Mouse (Mus musculus) kidney, postnatal 10 days (tissue): ENCODE measurements around the gene Sparcl1.

ENCODE experiments used
- DNase-seq: peaks from one replicate; pipeline ENCODE4 v3.0.0; 2021; ENCODE audit warnings: mixed read lengths

Sparcl1 gene

DNA sequence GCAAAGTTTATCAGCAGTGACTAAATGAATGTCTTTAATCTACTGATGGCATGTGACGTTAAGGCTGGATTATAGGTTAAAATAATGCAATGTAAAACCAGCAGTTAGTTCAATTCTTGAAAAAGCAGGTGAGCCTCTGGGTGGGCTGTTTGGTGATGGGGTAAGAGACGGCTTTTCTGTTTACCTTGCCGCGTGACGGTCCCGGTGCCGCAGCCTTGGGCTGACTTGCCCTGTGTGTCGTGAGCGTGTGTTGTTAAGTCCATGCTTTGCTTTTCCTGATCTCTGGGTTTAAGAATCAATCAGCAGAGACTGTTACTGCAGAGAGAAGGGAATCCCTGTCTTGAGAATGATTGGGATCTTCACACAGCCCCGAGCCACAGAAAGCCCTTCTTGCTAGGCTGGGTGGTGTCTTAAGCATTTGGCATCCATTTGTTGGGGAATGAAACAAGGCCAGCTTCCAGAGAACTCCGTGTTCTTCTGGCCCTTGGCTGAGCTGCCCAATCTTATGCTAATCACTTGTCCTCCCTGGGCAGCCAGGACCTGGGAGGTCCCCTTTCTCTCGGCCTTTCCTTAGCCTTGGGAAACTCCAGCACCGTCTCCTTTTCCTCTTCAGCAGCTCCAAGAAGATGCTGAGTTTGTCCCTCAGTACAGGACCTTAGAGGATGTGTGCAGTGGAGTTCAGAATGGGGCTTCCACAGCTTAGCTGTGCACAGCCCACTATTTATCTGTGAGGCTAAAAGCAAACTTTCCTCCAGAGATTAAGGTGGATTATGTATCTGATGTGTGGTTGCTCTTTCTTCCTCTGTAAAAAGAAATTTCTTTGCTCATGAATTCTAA, 51.4 kb downstream of the Sparcl1 start:
- no peak for DNase-seq

DNA sequence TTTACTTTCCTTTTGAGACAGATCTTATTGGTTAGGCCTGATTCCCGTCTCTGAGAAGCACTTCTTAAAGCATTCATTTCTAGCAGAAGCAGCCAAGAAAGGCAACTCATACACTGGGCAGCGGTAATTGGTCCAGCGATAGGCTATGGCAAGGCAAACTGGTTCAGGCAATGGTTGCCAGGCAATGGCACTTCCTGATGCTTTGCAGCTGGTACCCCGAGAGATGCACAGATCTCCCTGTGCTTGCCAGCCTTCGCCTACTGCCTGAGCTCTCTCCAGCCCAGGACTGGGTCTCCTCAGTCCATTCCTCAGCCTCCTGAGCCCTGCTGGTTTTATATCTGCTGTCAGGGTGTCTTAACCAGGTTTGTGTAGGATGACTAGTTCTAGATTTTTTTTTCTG, 53.1 kb downstream of the Sparcl1 start:
- no peak for DNase-seq

DNA sequence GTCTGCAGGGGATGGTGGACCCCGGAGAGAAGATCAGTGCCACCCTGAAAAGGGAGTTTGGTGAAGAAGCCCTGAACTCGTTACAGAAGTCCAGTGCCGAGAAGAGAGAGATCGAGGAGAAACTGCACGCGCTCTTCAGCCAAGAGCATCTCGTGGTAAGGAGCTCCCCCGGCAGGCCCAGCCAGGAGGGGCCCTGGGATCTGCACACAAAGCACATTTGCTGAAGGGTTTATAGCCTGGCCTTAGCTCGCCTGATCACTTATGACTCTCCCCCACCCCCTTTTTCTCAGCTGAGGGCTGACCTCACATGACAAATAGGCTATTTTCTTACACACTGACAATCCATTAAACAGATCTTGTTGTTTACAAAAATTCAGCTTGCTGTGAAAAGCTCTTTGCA, 53.9 kb downstream of the Sparcl1 start:
- DNase-seq = peak; percentile 43

DNA sequence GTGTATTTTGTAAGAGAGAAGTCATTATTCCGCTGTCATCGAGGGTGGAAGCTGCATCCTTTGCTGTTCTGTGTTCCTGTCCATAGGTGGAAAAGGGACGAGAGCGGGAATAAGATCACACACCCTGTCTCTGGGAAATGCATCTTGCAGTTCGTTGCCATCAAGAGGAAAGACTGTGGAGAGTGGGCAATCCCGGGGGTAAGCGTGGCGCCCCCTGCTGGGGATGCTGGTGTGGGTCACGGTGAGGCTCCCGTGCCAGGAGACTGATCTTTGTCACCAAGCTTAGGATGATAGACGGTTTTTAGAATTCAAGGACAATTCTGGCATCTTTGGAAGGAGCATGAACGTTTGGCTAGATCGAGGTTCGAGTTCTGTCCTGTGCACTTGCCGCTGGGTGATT, 55.5 kb downstream of the Sparcl1 start:
- peak; percentile 58 for DNase-seq

DNA sequence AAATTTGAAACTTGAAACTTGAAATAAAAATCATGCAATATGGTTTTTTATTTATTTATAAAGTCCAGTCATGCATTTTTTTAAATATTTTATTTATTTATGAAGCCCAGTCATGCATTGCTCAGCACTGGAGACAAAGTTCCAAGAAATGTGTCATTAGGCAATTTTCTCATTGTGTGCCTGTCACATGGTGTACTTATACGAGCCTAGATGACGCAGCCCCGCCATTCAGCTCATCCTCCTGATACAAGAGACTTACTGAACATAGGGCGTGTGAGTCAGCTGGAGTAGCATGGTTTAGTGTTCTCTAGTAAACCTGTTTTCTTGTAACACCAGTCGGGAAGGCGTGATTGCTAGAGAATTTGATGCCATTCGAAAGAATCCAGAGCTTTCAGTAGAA, 57.2 kb downstream of the Sparcl1 start:
- DNase-seq = no peak

DNA sequence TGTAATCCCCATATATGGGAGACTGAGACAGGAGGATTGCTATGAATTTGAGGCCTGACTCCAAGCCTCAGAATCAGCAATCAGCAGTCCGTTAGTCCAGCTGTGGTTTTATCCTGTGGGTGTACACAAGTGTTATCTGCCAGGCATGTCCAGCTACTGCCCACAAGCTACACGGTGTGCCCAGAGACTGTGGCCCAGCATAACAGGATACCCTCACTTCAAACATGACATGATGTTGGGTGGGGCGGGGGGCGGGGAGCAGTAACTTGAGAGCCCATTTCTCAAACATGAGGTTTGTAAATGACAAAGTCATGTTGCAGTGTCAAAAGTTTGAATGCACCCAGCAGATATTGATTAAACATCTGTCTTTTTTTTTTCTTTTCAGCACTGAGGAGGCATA, 57.7 kb downstream of the Sparcl1 start:
- no peak for DNase-seq

DNA sequence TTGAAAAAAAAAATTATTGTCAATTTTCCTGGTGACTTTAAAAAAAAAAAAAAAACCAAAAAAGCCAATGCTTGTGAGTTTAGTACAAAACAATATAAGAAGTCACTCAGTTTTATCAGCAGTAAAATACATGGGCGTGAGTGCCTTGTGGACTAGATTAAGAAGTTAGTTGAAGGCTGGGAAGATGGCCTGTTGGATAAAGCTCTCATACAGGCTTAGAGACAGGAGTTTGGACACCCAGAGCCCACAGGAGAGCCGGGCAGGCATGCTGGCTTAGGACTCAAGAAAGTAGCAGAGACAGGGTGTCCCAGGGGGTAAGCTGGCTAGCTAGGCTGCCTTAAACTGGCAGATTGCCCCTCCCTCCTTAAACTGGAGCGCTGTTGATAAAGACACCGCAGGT, 58.6 kb downstream of the Sparcl1 start:
- DNase-seq = no peak

DNA sequence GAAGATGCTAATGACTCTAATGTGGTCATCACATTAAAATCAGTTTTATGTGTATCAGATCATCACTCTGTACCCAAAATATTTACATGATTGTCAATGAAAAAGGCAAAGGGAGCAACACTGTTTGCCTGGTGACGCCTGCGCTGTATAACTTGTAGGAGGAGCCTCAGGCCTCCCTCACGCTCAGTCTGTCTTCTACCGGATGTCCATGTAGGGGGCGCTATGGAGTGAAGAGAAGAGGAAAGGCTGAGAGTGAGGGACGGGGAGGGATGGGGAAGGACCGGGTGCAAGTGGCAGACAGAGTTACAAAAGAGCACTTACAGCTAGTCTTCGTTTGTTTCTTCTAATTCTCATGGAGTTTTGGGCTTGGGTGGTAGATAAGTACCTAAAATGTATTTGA, 60.6 kb downstream of the Sparcl1 start:
- DNase-seq = peak; percentile 24

DNA sequence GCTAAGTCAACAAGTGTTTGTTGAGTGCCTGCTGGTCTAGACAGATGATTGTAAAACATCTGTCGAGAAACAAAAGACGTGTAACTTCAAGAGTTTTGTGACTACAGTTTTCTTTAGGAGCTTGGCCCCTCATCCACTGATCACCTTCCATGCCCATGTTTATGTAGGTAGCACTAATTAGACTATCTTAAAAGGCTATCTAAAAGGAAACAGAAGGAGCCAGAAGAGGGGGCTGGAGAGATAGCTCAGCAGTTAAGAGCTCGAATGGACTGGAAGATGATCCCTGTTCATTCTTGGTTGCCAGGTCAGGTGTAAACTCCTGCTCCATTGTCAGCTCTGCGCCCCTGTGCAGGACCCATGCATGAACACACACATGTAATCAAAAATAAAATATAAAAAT, 65.4 kb downstream of the Sparcl1 start:
- no peak for DNase-seq

DNA sequence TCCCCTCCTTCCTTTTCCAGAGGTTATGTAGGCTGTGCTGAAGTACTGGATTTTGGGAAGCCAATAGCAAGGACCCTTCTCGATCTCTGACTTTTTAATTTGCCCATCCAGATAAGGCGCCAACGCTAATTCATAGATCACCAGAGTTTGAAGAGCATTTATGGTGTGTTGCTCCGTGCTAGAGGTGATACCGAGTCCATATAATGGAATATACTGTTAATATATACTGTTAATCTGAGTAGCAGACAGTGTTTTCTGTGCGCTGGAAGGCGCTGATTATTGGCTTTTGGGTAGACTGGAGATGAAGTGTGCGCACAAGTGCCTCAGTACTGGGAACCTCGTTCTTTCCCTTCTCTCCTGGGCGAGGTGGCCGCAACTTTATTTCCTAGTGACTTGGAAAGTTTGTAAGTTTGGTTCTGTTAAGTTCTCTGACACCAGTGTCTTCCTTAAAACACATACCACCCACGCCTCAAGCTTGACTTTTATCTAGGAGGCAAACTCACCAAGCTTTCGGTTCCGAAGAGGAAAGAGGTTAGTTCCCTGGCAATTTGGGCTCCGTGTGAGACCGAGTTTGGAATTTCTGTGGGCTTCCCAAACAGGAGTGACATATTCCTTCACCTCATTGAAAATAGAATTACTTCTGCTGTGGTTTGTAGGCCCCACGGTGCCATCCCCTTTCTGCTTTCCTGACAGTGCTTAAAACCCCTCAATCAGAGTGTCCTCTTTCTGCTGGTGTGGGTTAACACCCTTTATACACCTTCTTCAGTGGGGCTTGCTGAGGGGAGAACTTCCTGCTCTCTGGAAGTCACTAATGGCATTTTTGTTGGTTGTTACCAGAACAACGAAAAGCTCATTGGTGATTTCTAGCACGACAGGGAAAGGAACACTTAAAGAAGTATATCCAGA, 66.1 kb downstream of the Sparcl1 start:
- DNase-seq = peak; percentile 34

DNA sequence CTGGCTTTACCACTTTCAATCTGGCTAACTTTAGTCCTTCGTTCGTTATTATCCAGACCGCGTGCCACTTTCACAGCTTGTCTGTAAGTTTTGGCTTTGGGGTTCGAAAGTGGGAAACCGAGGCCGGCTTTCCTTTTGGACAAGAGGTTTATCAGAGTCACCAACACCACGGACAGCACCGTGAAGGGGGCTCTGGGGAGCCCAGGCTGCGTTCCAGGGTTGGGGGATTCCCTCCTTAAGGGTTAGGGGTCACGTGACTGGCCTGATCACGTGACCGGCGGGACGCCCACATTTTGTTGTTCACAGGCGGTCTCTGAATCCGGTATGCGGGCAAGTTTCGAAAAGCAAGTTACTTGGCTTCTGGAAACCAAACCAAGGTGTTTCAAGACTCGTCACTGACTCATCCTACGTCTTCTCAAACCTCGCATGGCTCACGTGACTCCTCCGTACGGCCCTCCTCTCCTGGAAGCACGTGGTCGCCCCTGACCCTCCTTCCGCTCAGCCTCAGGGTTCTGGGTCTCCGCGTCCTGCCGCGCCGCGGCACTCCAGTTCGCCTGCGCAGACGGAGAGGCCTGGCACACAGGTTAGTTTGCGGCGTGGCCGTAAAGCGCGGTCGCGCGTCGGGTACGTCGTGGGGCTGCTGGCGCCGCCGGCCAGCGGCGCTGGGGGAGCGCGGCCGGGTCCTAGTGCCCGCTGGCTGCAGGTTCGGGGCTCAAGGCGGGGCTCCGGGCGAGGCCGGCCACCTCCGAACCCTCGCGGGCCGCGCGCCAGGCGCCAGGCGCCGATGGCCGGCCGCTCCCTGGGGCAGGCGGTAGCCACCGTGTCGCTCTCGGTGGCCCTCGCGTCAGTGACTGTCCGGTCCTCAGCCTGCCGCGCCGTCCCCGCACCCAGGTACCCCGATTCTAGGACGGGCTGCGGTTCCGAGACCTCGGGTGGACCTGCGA, 67.0 kb downstream of the Sparcl1 start, which contains the start of gene Nudt9:
TSS of gene Nudt9 (plus strand) at position 51 of the 944 bp plus-strand sequence.
- DNase-seq = peak; percentile 98

DNA sequence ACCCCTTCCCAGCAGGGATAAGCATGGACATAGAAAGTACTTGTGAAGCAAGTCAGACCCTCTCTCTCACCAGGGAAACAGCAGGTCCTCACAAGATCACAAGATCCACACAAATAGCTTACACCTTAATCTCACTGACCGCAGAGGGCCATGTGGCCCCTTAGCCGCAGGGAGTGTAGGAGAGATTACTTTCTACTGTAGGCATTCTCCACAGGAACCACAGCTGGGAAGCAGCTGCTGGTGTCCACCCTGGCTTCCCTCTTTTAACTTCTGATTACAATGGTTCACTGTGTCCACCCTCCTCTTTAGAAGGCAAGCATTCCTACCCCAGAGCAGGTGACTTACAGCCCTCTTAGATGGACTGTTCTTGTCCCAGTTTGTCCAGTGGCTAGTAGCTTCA, 69.8 kb downstream of the Sparcl1 start:
- no peak for DNase-seq

DNA sequence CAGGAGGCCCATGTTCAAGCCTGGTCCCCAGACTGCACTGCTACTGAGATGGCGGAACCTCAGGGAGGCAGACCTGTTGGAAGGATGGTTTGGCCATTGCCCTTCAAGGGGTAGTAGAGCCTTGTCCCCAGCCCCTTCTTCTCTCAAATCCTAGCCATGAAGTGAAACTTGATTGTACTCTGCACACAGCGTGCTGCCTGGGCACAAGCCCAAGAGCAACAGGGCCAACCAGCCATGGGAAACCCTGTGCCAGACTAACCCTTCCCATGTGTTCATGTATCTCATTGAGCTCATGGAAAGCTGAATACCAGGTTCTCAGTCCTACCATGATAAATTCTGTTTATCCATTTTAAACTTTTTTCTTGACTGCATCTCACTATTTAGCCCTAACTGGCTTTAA, 70.6 kb downstream of the Sparcl1 start:
- no peak for DNase-seq

DNA sequence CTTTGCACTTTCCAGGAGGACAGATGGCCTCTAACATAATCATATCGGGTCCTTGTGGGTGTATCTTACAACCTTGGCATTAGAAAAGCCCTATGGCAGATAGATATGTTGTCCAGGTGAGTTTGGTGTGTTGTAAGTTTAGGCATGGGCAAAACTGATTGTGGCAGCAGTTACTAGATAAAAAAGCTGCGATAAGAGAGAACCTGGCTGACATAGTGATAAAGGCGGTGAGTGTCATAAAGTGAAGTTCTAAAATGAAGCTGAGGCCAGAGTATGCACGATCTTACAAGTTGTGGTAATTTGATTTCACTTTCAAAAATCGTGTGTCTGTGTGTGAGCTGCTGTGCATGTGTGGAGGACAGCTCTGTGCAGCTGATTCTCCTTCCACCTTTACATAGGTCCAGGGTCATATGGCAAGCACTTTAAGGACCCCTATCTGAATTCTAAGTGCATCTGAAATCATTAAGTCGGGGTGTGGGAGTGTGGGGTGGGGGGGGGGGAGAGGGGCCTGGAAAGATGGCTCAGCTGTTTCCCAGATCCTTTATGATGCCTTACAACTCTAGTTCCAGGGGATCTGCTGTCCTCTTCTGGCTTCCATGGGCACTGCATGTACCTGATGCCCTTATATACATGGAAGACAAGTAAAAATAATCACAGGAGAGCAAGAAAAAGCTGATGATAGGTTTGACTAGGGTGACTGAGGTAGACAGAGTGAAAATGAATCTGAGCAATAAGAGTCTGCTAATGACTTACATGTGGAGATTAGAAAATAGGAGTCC, 74.2 kb downstream of the Sparcl1 start:
- DNase-seq = peak; percentile 75

DNA sequence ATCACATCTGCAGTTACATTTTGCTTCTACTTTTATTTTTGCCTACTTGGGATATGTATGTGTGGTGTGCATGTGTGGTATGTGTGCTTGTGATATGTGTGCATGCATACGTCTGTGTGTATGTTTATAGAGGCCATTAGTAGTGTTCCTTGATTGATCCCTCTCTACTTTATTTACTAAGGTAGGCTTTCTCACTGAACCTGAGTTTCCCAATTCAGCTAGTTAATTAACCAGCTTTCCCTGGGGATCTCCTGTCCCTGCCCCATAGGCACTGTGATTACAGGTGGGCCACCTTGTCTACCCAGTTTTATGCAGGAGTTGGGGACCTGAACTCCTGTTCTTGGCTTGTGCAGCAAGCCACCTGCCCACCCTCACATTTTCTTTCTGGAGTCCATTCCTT, 76.8 kb downstream of the Sparcl1 start:
- DNase-seq = no peak

DNA sequence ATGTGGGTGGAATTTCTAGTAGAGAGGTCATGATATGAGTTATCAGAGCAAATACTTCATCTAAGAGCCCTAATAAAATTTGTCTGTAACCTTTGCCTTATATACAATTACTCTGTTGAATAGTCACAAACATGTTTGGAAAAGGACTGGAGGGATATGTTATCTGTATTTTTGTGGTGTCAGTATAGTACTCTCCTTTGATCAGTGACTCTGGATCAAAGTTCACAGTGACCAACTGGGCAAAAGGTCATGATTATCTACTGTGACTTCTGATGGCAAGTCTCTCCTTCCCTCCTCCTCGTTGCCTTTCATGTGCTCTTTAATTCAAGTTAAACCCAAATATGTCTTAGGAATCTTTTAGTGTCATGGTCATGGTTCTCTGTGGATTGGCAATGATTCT, 77.7 kb downstream of the Sparcl1 start:
- no peak for DNase-seq

DNA sequence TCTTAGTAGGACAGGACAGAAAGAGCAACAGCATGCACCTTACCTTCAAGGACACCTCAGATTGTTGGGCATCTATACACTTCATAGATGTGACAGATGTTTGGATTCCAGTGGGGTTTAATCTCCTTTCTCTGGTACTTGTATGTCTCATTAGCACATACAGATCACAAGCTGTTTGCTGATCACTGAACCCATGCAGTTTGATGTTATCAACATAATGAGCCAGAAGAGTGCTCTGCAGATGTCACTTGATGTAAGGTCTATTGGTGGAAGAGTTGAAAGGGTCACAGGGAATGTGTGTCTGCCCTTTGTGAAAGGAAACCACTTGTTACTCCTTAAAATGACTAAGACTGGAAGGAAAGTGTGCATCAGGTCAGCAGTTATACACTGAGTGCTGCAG, 78.5 kb downstream of the Sparcl1 start:
- DNase-seq = no peak

DNA sequence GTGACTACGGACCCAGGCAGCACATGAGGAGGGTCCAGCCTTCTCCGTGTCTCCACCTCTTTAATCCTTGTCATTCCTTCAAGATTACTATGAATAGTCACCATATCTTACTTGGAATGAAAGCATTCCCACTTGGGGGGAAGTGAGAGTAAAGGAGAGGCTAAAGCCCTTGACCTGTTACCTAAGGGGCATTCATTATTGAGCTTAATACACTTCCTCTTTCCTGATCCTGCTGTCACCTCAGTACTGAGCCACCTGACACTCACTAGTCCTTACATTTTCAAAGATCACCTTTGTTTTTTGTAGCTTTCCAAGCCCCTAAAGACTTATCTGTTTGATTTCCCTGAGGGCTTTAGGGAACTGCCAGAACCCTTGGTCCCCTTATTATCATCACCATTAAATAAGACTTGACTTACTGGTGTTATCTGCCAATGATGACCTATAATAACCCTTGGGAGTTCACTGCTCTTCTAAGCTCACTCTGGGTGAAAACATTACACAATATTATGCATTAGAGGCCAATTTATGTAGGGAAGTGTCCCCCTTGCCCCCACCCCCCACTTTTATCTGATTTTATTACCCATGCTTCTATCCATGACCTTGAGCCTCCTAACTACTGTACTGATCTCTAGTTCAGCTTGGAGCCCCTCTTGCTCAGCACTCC, 81.0 kb downstream of the Sparcl1 start:
- no peak for DNase-seq
